Mouse (Mus musculus) small intestine, adult 2 months (tissue): ENCODE data around the gene Atg9a.

Experiments used
- CTCF ChIP-seq: fragments of 200-500 bp; IDR thresholded peaks from 2 replicates; pipeline ENCODE4 v1.5.1; 2012; ENCODE audit warnings: low read depth, mild to moderate bottlenecking, control low read depth, inconsistent platforms, low read length, moderate library complexity, mixed read lengths; ENCODE audit not compliant: insufficient replicate concordance, insufficient read length; ENCODE audit errors: extremely low read depth
- POLR2A ChIP-seq: fragments of 200-500 bp; IDR thresholded peaks from 2 replicates; pipeline ENCODE4 v1.6.1; 2012; ENCODE audit warnings: low read depth, mild to moderate bottlenecking, control low read depth, inconsistent platforms, low read length, moderate library complexity

DNA sequence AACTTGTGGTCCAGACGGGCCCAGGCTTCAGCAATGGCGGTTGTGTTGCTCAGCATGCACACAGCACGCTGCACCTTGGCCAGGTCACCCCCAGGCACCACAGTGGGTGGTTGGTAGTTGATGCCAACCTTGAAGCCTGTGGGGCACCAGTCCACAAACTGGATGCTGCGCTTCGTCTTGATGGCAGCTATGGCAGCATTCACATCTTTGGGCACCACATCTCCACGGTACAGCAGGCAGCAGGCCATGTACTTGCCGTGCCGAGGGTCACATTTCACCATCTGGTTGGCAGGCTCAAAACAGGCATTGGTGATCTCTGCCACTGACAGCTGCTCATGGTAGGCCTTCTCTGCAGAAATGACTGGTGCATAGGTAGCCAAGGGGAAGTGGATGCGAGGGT, 23.8 kb upstream of the Atg9a start:
- TF ChIP-seq POLR2A, result no peak
- no peak for TF ChIP-seq CTCF
